Mouse (Mus musculus): Measurements from ENCODE around the gene Zfp451. TPM values are rescaled to one million over a fixed set of nuclear protein-coding genes. Genes with fewer than 3 reads are reported as not detected.

The Zfp451 gene
- polyA plus RNA-seq, 1 experiment from 2014 or later, result 34.3 TPM

- H3K4me1 ChIP-seq (ENCODE audit: insufficient read depth), result no peaks in the 10 kb centered on the region
- ATAC-seq (ENCODE audit: insufficient read depth), result no peak
- no peak overlapping the region for H3K4me2 ChIP-seq
- H3K9me3 ChIP-seq (ENCODE audit: low read depth, low read length), result no peaks in the 10 kb centered on the region
- H3K4me3 ChIP-seq (ENCODE audit: low read depth, low read length), result no peak overlapping the region
- H3K9ac ChIP-seq, result no peak overlapping the region
- no peak overlapping the region for H3K27ac ChIP-seq (ENCODE audit: low read depth)
- 85% methylated on average over 11 of the region's 11 CpGs for WGBS
- no peaks in the 10 kb centered on the region for H3K27me3 ChIP-seq (ENCODE audit: insufficient read depth, low read length)
- H3K36me3 ChIP-seq (ENCODE audit: insufficient read depth), result peaks cover 57% of the 10 kb centered on the region
- no peak for DNase-seq
- TF ChIP-seq CTCF (IDR thresholded peaks at IDR 0.05; ENCODE audit: low read depth), result no peak
Measured at GRCm38 (mm10) chr1:33738681-33739278, 75.6 kb downstream of the Zfp451 start.

DNA sequence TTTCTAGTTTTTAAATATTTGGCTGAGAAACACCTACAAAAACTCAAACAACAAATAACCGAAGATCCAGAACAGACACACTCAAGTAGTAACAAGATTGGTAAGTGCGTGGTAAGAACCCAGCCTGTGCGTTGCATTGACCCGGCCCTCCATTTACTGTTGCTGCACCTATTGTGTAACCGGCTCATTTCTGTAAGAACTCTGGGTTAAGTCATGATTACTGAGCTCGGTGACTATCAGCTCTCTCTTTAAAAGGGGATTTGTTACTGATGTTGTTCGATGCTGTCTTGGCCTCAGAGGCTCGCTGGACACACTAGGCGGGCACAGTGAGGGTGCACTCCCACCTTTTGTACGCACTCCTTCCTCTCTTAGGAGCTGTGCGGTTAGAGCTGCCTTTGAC, 76.1 kb downstream of the Zfp451 start:
- H3K9ac ChIP-seq, result no peak overlapping the region
- H3K4me2 ChIP-seq, result no peak overlapping the region
- no peak overlapping the region for H3K27ac ChIP-seq (ENCODE audit: low read depth)
- no peak for TF ChIP-seq CTCF (IDR thresholded peaks at IDR 0.05; ENCODE audit: low read depth)
- H3K36me3 ChIP-seq (ENCODE audit: insufficient read depth), result peaks cover 57% of the 10 kb centered on the region
- ATAC-seq (ENCODE audit: insufficient read depth), result no peak
- WGBS, result 90% methylated on average over 11 of the region's 11 CpGs
- no peaks in the 10 kb centered on the region for H3K4me1 ChIP-seq (ENCODE audit: insufficient read depth)
- H3K27me3 ChIP-seq (ENCODE audit: insufficient read depth, low read length), result no peaks in the 10 kb centered on the region
- H3K4me3 ChIP-seq (ENCODE audit: low read depth, low read length), result no peak overlapping the region
- H3K9me3 ChIP-seq (ENCODE audit: low read depth, low read length), result no peaks in the 10 kb centered on the region
- no peak for DNase-seq

- H3K36me3 ChIP-seq (ENCODE audit: insufficient read depth), result peaks cover 64% of the 10 kb centered on the region
Measured at GRCm38 (mm10) chr1:33734001-33734685, 80.3 kb downstream of the Zfp451 start.

DNA sequence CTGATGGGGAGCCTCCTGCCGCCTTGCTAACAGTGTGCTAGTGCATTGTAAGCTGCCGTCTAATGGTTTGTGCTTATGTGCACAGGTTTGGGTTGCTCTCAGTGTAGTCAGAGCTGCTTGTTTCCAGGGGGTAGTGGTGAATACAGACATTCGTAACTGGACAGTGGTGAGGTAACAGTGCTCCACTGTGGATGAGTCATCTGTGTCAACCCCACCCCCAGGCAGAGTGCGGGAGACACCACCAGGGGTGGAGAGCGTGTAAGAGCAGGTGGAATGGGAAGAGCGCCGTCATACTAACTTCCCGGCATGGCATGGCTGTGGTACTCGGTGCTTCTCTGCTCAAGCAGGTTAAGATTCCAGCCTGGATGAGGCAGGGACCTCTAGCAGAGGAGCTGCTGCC, 81.4 kb downstream of the Zfp451 start:
- Histone ChIP-seq H3K9ac (no peak overlapping the region), H3K4me1 (ENCODE audit: insufficient read depth) (no peaks in the 10 kb centered on the region), H3K36me3 (ENCODE audit: insufficient read depth) (peaks cover 68% of the 10 kb centered on the region), H3K9me3 (ENCODE audit: low read depth, low read length) (no peaks in the 10 kb centered on the region), H3K27ac (ENCODE audit: low read depth) (no peak overlapping the region), H3K27me3 (ENCODE audit: insufficient read depth, low read length) (no peaks in the 10 kb centered on the region), H3K4me2 (no peak overlapping the region), H3K4me3 (ENCODE audit: low read depth, low read length) (no peak overlapping the region)
- DNase-seq, result no peak
- 82% methylated on average over 9 of the region's 9 CpGs for WGBS
- TF ChIP-seq CTCF (IDR thresholded peaks at IDR 0.05; ENCODE audit: low read depth), result no peak
- no peak; the same call in 1 of the 2 replicates for ATAC-seq (ENCODE audit: insufficient read depth)

More at GRCm38 (mm10) chr1:33734001-33734685, 80.3 kb downstream of the Zfp451 start:
- WGBS, result 64% methylated on average over 5 of the region's 5 CpGs
- Histone ChIP-seq H3K27ac (ENCODE audit: low read depth) (no peak overlapping the region), H3K4me1 (ENCODE audit: insufficient read depth) (no peaks in the 10 kb centered on the region), H3K9ac (no peak overlapping the region), H3K4me3 (ENCODE audit: low read depth, low read length) (no peak overlapping the region), H3K27me3 (ENCODE audit: insufficient read depth, low read length) (no peaks in the 10 kb centered on the region), H3K9me3 (ENCODE audit: low read depth, low read length) (no peaks in the 10 kb centered on the region), H3K4me2 (no peak overlapping the region)
- no peak for ATAC-seq (ENCODE audit: insufficient read depth)
- DNase-seq, result no peak
- no peak for TF ChIP-seq CTCF (IDR thresholded peaks at IDR 0.05; ENCODE audit: low read depth)

GRCm38 (mm10) chr1:33725086-33725485, 89.3 kb downstream of the Zfp451 start:
- ATAC-seq (ENCODE audit: insufficient read depth), result no peak
- H3K4me1 ChIP-seq (ENCODE audit: insufficient read depth), result peaks cover 4% of the 10 kb centered on the region
- no peak for TF ChIP-seq CTCF (IDR thresholded peaks at IDR 0.05; ENCODE audit: low read depth)

DNA sequence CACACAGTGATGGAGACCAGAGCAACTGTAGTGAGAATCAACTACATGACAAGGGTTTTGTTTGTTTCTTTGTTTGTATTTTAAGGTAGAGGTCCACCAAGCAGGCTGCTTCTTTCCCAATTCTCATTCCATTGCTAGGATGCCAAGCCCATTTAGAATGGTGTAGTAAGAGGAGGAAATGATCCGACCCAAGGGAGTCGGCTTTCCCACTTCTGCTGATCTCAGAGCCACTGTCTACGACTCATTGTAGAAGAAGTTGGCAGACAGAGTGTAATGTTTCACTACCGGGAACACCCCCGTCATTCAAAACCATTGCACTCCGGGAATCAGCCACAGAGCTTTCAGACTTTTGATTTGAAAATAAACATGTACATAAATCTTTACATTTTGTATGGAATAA, 89.9 kb downstream of the Zfp451 start:
- no peak for TF ChIP-seq CTCF (IDR thresholded peaks at IDR 0.05; ENCODE audit: low read depth)
- H3K4me3 ChIP-seq (ENCODE audit: low read depth, low read length), result no peak overlapping the region
- peaks cover 61% of the 10 kb centered on the region for H3K36me3 ChIP-seq (ENCODE audit: insufficient read depth)
- no peak overlapping the region for H3K27ac ChIP-seq (ENCODE audit: low read depth)
- WGBS, result 86% methylated on average over 6 of the region's 6 CpGs
- peaks cover 4% of the 10 kb centered on the region for H3K4me1 ChIP-seq (ENCODE audit: insufficient read depth)
- H3K4me2 ChIP-seq, result no peak overlapping the region
- DNase-seq (no peak), ATAC-seq (ENCODE audit: insufficient read depth) (no peak)
- no peak overlapping the region for H3K9ac ChIP-seq
- no peaks in the 10 kb centered on the region for H3K9me3 ChIP-seq (ENCODE audit: low read depth, low read length)
- no peaks in the 10 kb centered on the region for H3K27me3 ChIP-seq (ENCODE audit: insufficient read depth, low read length)

More at GRCm38 (mm10) chr1:33725086-33725485, 89.3 kb downstream of the Zfp451 start:
- peaks cover 67% of the 10 kb centered on the region for H3K36me3 ChIP-seq (ENCODE audit: insufficient read depth)
- WGBS, result 86% methylated on average over 5 of the region's 5 CpGs
- H3K4me2 ChIP-seq, result no peak overlapping the region
- no peak overlapping the region for H3K4me3 ChIP-seq (ENCODE audit: low read depth, low read length)
- H3K27ac ChIP-seq (ENCODE audit: low read depth), result no peak overlapping the region
- no peak overlapping the region for H3K9ac ChIP-seq
- no peaks in the 10 kb centered on the region for H3K27me3 ChIP-seq (ENCODE audit: insufficient read depth, low read length)
- no peak for DNase-seq
- H3K9me3 ChIP-seq (ENCODE audit: low read depth, low read length), result no peaks in the 10 kb centered on the region

DNA sequence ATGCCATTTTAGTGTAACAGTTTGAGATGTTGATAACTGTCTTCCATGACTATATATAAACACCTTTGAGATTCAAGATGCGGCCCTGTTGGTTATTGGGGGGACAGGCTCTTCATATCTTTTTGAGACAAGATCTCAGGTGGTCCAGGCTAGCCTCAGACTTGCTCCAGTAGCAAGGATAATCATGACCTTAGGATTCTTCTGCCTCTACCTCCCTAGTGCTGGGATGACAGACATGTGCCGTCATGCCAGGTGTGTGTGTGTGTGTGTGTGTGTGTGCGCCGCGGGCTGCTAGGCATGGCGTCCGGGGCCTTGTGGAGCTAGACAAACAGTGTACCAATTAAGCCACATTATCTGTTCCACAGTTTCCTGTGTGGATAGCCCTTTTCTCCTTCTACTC, 93.4 kb downstream of the Zfp451 start:
- peaks cover 4% of the 10 kb centered on the region for H3K4me1 ChIP-seq (ENCODE audit: insufficient read depth)
- peaks cover 34% of the 10 kb centered on the region for H3K36me3 ChIP-seq (ENCODE audit: insufficient read depth)
- DNase-seq (no peak), ATAC-seq (ENCODE audit: insufficient read depth) (no peak)
- H3K4me2 ChIP-seq, result peak overlapping the region; percentile 69
- no peak overlapping the region for H3K9ac ChIP-seq
- WGBS, result 78% methylated on average over 7 of the region's 7 CpGs
- H3K27me3 ChIP-seq (ENCODE audit: insufficient read depth, low read length), result no peaks in the 10 kb centered on the region
- no peaks in the 10 kb centered on the region for H3K9me3 ChIP-seq (ENCODE audit: low read depth, low read length)
- no peak overlapping the region for H3K27ac ChIP-seq (ENCODE audit: low read depth)
- peak overlapping the region; percentile 79; the same call in 1 of the 2 replicates for H3K4me3 ChIP-seq (ENCODE audit: low read depth, low read length)
- TF ChIP-seq CTCF (IDR thresholded peaks at IDR 0.05; ENCODE audit: low read depth), result no peak

Measured in lung, embryonic 14.5 days (tissue).